Mouse (Mus musculus) spleen, adult 2 months (tissue): ENCODE measurements around the gene Nrg4.

Source experiments
- CTCF ChIP-seq: fragments of 200-500 bp; IDR thresholded peaks from 2 replicates; pipeline ENCODE4 v1.5.1; 2011; ENCODE audit warnings: mild to moderate bottlenecking, inconsistent platforms; ENCODE audit not compliant: insufficient read depth, insufficient read length, insufficient replicate concordance; ENCODE audit errors: extremely low read depth
- POLR2A ChIP-seq: fragments of 200-500 bp; IDR thresholded peaks from 2 replicates; pipeline ENCODE4 v1.6.1; 2011; ENCODE audit warnings: low read depth, low read length, inconsistent platforms

GRCm38 (mm10) chr9:55357164-55357563 is 30.5 kb upstream of the Nrg4 start:
- TF ChIP-seq POLR2A (no peak), CTCF (no peak)
